Mouse (Mus musculus): ENCODE results near the gene Srsx. TPM values are rescaled to one million over a fixed set of nuclear protein-coding genes. Genes with fewer than 3 reads are reported as not detected.
"Not testable (repeated sequence)": the region's sequence is repeated elsewhere in the genome, so short reads cannot be mapped to it uniquely, and the experiment has no call there.

The Srsx gene
- not detected in 2 replicates for polyA plus RNA-seq (2015; fragmentation: Nextera tagmentation; extraction: Ambion mirVana)

DNA sequence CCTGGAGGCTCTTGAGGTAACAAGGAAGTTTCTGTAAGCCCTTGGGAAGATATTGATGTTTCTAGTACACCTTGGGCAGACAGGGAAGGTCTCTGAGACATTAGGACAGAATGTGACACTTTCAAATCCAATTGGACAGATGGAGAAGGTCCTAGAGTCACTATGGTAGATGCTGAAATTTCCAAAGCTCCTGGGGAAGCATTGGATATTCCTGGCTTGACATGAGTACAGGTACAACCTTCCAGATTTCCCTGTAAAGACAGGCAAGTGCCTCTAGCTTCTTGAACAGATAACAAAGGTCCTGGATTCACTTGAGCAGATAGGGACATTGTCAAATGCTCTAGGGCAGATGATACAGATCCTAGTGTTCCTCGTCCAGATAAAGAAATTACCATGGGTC is at the start of gene Srsx:
TSS of gene Srsx (minus strand) at position 101 of the 400 bp plus-strand sequence.
- not testable (repeated sequence) for H3K4me3 ChIP-seq (ENCODE audit: low read depth, low read length); H3K9me3 ChIP-seq (replicated peaks; ENCODE audit: control insufficient read depth, low read length); H3K4me1 ChIP-seq (ENCODE audit: control insufficient read depth, low read depth, low read length); H3K4me2 ChIP-seq (ENCODE audit: low read depth, low read length); H3K9ac ChIP-seq (ENCODE audit: low read depth, low read length); H3K36me3 ChIP-seq (ENCODE audit: control insufficient read depth, insufficient read depth); H3K27me3 ChIP-seq (ENCODE audit: control insufficient read depth, insufficient read depth, low read depth, low read length); H3K27ac ChIP-seq (ENCODE audit: low read length); ATAC-seq (ENCODE audit: low read depth)
- no CpG with 5 or more reads among the region's 1 CpGs for WGBS (ENCODE audit: insufficient replicate concordance)

DNA sequence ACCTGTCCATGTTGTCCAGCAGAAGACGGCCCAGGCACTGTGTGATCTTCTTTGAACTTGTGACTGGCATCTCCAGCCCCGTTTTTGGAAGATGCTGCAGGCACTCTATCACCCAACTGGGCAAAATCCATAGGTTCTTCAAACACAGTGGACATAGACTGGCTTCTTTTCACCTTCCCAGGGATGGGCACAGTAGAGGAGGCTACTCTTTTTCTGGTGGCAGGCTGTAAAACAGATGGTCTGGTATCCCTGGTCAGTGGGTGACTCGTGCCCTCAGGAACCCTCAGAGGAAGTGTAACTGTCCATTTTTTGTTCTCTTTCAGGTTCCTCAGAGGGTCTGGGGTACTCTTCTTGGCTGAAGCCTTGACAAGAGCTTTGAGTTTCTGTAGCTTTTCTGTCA is 24.5 kb upstream of the Srsx start, which contains the start of gene Gm17577:
TSS of gene Gm17577 (minus strand) at position 101 of the 400 bp plus-strand sequence.
- H3K4me2 ChIP-seq (ENCODE audit: low read depth, low read length); H3K4me3 ChIP-seq (ENCODE audit: low read depth, low read length); H3K9ac ChIP-seq (ENCODE audit: low read depth, low read length); H3K27me3 ChIP-seq (ENCODE audit: control insufficient read depth, insufficient read depth, low read depth, low read length); H3K4me1 ChIP-seq (ENCODE audit: control insufficient read depth, low read depth, low read length); H3K9me3 ChIP-seq (replicated peaks; ENCODE audit: control insufficient read depth, low read length); H3K36me3 ChIP-seq (ENCODE audit: control insufficient read depth, insufficient read depth); H3K27ac ChIP-seq (ENCODE audit: low read length); ATAC-seq (ENCODE audit: low read depth): not testable (repeated sequence)
- no CpG with 5 or more reads among the region's 3 CpGs for WGBS (ENCODE audit: insufficient replicate concordance)

Other genes with a start within 250 kb of the Srsx start
- gene Gm17521, start 192.8 kb downstream of the Srsx start, polyA plus RNA-seq (2015; fragmentation: Nextera tagmentation; extraction: Ambion mirVana): not detected in 2 replicates
- gene Cldn34c1, start 119.0 kb downstream of the Srsx start, polyA plus RNA-seq (2015; fragmentation: Nextera tagmentation; extraction: Ambion mirVana): 3.2 and 3.3 TPM in 2 replicates
- not detected in 2 replicates for gene Gm17577, start 24.4 kb upstream of the Srsx start, polyA plus RNA-seq (2015; fragmentation: Nextera tagmentation; extraction: Ambion mirVana)